Mouse (Mus musculus) hindbrain, embryonic 11.5 days (tissue): ENCODE measurements around the gene Tmem164. TPM values are rescaled to one million over a fixed set of nuclear protein-coding genes. Genes with fewer than 3 reads are reported as not detected.
"Not testable (repeated sequence)": the region's sequence is repeated elsewhere in the genome, so short reads cannot be mapped to it uniquely, and the experiment has no call there.

Experiments used
- ATAC-seq: fragments of 200-750 bp; cut with Nextera tagmentation; 2 replicates; pipeline ENCODE4 v1.8.0; 2017; ENCODE audit warnings: mild to moderate bottlenecking, moderate TSS enrichment, moderate library complexity; ENCODE audit not compliant: low FRiP score
- DNase-seq: peaks from one replicate; pipeline ENCODE4 v3.0.0-alpha.2; 2015; ENCODE audit warnings: low spot score
- H3K27ac ChIP-seq: fragments of 300-500 bp; sonication (generic); 2 replicates; pipeline ENCODE4 v1.5.1; 2014; ENCODE audit warnings: mild to moderate bottlenecking, low read depth, low read length
- H3K27me3 ChIP-seq: fragments of 300-500 bp; sonication (generic); 2 replicates; pipeline ENCODE4 v1.6.1; 2014; ENCODE audit warnings: mild to moderate bottlenecking, low read length, moderate library complexity, mixed read lengths; ENCODE audit not compliant: control insufficient read depth, insufficient read depth
- H3K36me3 ChIP-seq: fragments of 300-500 bp; sonication (generic); 2 replicates; pipeline ENCODE4 v1.6.1; 2014; ENCODE audit warnings: mild to moderate bottlenecking, low read length, moderate library complexity, mixed read lengths; ENCODE audit not compliant: control insufficient read depth, insufficient read depth
- H3K4me1 ChIP-seq: fragments of 300-500 bp; sonication (generic); replicated peaks from 2 replicates; pipeline ENCODE4 v1.6.1; 2014; ENCODE audit warnings: low read length, mixed read lengths; ENCODE audit not compliant: control insufficient read depth, insufficient read depth
- H3K4me2 ChIP-seq: fragments of 300-500 bp; sonication (generic); replicated peaks from 2 replicates; pipeline ENCODE4 v1.6.1; 2014; ENCODE audit warnings: mild to moderate bottlenecking, low read depth, low read length
- H3K4me3 ChIP-seq: fragments of 300-500 bp; sonication (generic); 2 replicates; pipeline ENCODE4 v1.5.1; 2014; ENCODE audit warnings: low read depth, low read length
- H3K9ac ChIP-seq: fragments of 300-500 bp; sonication (generic); 2 replicates; pipeline ENCODE4 v1.6.1; 2014; ENCODE audit warnings: low read depth, low read length
- H3K9me3 ChIP-seq: fragments of 300-500 bp; sonication (generic); 2 replicates; pipeline ENCODE4 v1.6.1; 2016; ENCODE audit warnings: low read length; ENCODE audit not compliant: control insufficient read depth
- WGBS: fragments of 180-500 bp; shearing (Covaris S2); extraction: QIAGEN DNeasy Blood & Tissue Kit; methylation state at CpG from one replicate; pipeline ENCODE4 v1.1.7; 2014; 5-methylcytosine and 5-hydroxymethylcytosine counted together
- polyA plus RNA-seq: library from polyadenylated mRNA; unstranded; fragments of >200 nt; fragmentation: Nextera tagmentation; extraction: Ambion mirVana; gene quantifications from 2 replicates; pipeline ENCODE4 v1.2.1, GENCODE M21; 2014

Gene Tmem164
- polyA plus RNA-seq = 24.2 and 26.2 TPM in 2 replicates

DNA sequence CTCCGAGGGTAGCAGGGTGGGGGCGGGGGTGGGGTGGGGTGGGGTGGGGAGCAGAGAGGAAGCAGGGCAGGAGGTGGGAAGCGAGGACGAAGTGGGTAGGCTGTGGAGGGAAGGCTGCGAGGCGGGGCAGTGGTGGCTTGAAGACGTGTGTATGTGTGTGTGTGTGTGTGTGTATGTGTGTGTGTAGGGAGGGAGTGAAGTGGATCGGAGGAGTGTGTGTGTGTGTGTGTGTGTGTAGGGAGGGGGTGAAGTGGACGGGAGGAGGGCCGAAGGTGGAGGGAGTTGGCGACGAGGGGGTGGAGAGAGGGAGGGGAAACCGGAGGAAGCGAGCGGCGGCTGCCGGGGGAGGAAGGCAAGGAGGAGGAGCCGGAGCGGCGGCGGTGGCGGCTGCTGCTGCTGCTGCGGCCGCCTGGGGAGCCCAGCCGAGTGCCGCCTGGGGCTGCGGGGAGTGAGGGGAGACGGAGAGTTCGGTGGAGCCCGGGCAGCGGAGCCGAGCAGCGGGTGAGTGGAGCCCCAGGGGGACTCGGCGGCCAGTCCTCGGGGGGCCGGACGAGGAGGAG is at the start of gene Tmem164:
Gene Tmem164, plus strand, starts transcription at position 351 of the 560 bp plus-strand sequence.
- Histone ChIP-seq H3K4me3 (peak within 1 kb of the TSS; percentile 59), H3K27me3 (peaks cover 4% of the 10 kb centered on the region; the same call in 1 of the 2 replicates), H3K9me3 (no peaks in the 10 kb centered on the region), H3K4me1 (0 out of 2 replicates have a peak, but pooled peaks cover 3% of the 10 kb centered on the region), H3K9ac (peak within 1 kb of the TSS; percentile 68), H3K4me2 (peak within 1 kb of the TSS; percentile 58), H3K27ac (peak within 1 kb of the TSS; percentile 87), H3K36me3 (no peaks in the 10 kb centered on the region)
- ATAC-seq (peak; percentile 87), DNase-seq (peak; percentile 76)
- 7% methylated on average over 10 of the region's 38 CpGs for WGBS

- H3K4me2 ChIP-seq, H3K4me1 ChIP-seq, H3K27me3 ChIP-seq, H3K27ac ChIP-seq, H3K9ac ChIP-seq, H3K9me3 ChIP-seq, H3K36me3 ChIP-seq, DNase-seq, H3K4me3 ChIP-seq: not testable (repeated sequence)
- 0 out of 2 replicates have a peak, but pooled peaks have one; percentile 19 for ATAC-seq
- 30% methylated on average over 6 of the region's 19 CpGs for WGBS
These were observed 48.2 kb upstream of the Tmem164 start for GRCm38 (mm10) chrX:142632990-142633389.

DNA sequence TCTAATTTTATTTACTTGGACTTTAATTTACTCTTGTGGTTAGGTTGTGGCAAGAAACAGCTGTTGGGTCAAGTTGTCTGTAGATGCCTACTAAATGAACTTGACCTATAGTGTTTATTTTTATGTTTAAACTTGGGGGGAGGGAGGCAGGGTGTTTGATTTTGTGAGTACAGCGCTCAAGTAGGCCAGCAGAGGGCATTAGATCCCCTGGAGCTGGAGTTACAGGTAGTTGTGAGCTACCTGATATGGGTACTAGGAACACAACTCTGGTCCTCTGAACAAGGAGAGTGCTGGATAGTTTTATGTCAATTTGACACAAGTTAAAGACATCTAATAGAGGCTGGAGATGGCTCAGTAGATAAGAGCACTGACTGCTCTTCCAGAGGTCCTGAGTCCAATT is 34.0 kb upstream of the Tmem164 start:
- Histone ChIP-seq H3K4me2 (no peak overlapping the region), H3K9ac (no peak overlapping the region), H3K27me3 (peaks cover 4% of the 10 kb centered on the region; the same call in 1 of the 2 replicates), H3K27ac (no peak overlapping the region), H3K36me3 (no peaks in the 10 kb centered on the region), H3K4me3 (no peak overlapping the region), H3K4me1 (no peaks in the 10 kb centered on the region), H3K9me3 (no peaks in the 10 kb centered on the region)
- DNase-seq (no peak), ATAC-seq (no peak)
- 63% methylated on average over 1 of the region's 1 CpGs for WGBS

GRCm38 (mm10) chrX:142650117-142650764 is 31.0 kb upstream of the Tmem164 start:
- 88% methylated on average over 6 of the region's 6 CpGs for WGBS

DNA sequence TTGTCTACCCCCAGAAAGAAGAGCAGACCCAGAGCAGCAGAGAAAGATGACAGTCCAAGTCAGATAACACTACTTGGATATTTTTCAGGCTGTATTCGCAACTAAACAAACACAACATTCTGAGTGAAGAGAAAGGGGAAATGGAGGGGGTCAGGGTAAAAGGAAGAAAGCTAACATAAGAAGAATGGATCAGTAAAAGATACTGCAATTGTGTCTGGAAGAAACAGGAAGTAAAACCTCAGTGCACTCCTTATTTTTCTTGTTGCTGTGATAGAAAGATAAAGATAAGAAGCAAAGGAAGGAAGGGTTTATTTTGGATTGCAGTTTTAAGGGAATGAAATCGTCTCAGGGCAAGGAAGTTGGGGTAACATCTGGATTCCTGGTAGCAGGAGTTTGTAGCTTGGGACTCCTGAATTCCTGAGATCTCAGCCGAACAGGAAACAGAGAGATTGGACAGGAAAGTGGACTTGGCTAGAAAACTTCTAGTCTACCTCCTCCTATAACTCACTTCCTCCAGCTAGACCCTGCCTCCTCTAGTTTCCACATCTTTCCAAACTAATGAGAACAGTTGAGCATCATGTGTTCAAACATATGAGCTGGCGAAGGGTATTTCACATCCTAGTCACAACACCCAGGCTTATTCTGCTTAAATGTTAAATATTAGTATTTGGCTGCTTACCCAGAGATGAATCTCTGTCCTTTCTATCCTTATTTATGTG is 16.3 kb upstream of the Tmem164 start:
- no peak for ATAC-seq
- Histone ChIP-seq H3K27me3 (peaks cover 2% of the 10 kb centered on the region; the same call in 1 of the 2 replicates), H3K4me2 (no peak overlapping the region), H3K4me3 (no peak overlapping the region), H3K36me3 (no peaks in the 10 kb centered on the region), H3K9ac (no peak overlapping the region), H3K27ac (no peak overlapping the region), H3K4me1 (no peaks in the 10 kb centered on the region), H3K9me3 (no peaks in the 10 kb centered on the region)
- 79% methylated on average over 4 of the region's 4 CpGs for WGBS
- DNase-seq = no peak

More at GRCm38 (mm10) chrX:142650117-142650764, 31.0 kb upstream of the Tmem164 start:
- DNase-seq (no peak), ATAC-seq (no peak)
- no peaks in the 10 kb centered on the region for H3K36me3 ChIP-seq
- H3K27me3 ChIP-seq = peaks cover 4% of the 10 kb centered on the region; the same call in 1 of the 2 replicates
- H3K4me1 ChIP-seq = no peaks in the 10 kb centered on the region
- no peak overlapping the region for H3K4me3 ChIP-seq
- no peak overlapping the region for H3K9ac ChIP-seq
- no peaks in the 10 kb centered on the region for H3K9me3 ChIP-seq
- H3K27ac ChIP-seq = no peak overlapping the region
- no peak overlapping the region for H3K4me2 ChIP-seq

DNA sequence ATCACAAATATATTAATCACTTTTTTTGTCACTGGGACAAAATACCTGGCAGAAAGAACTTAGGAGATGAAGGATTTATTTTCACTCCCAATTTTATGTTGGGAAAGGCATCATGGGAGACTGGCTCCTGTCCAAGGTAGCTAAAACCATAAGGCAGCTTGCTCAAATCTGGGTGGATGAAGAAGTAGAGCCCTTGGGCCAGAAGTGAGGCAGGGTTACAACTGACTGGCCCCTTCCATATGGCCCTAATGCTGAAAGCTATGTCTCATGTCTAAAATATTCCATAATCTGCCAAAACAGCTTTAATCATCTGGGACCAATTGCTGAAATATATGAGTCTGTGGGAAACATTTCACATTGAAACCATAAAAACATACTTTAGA is 15.8 kb upstream of the Tmem164 start:
- ATAC-seq (no peak), DNase-seq (no peak)
- Histone ChIP-seq H3K4me1 (no peaks in the 10 kb centered on the region), H3K36me3 (no peaks in the 10 kb centered on the region), H3K4me2 (no peak overlapping the region), H3K4me3 (no peak overlapping the region), H3K9me3 (no peaks in the 10 kb centered on the region), H3K27me3 (peaks cover 2% of the 10 kb centered on the region; the same call in 1 of the 2 replicates), H3K27ac (no peak overlapping the region), H3K9ac (no peak overlapping the region)

GRCm38 (mm10) chrX:142669312-142670091 is 11.7 kb upstream of the Tmem164 start:
- no peak overlapping the region for H3K4me2 ChIP-seq
- H3K36me3 ChIP-seq = no peaks in the 10 kb centered on the region
- no peaks in the 10 kb centered on the region for H3K4me1 ChIP-seq
- no peak overlapping the region for H3K9ac ChIP-seq
- no peak for DNase-seq
- no peak for ATAC-seq
- H3K27ac ChIP-seq = no peak overlapping the region
- peaks cover 2% of the 10 kb centered on the region; the same call in 1 of the 2 replicates for H3K27me3 ChIP-seq
- H3K4me3 ChIP-seq = no peak overlapping the region
- 62% methylated on average over 9 of the region's 9 CpGs for WGBS
- H3K9me3 ChIP-seq = no peaks in the 10 kb centered on the region

DNA sequence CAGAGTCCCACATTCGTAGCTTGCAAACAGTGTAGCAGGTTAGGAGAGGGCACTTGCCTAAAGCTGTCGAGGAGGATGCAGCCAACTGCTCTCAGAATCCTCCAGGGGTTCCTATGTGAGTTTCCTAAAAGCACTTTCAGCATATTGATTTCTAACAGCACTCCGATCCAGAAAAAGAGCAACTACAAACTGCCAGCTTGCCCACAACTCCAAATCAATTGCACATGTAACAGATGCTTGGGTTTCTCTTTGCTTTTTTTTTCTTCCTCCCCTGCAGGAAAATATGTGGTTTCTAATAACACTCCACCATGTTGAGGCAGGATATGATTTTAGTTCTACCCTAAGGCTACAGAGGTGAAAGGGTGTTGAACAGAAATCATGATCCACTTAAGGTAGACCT is 11.1 kb upstream of the Tmem164 start:
- Histone ChIP-seq H3K9me3 (no peaks in the 10 kb centered on the region), H3K36me3 (no peaks in the 10 kb centered on the region), H3K9ac (no peak overlapping the region), H3K4me1 (no peaks in the 10 kb centered on the region), H3K4me2 (no peak overlapping the region), H3K27me3 (no peaks in the 10 kb centered on the region), H3K4me3 (no peak overlapping the region), H3K27ac (no peak overlapping the region)
- 63% methylated on average over 3 of the region's 3 CpGs for WGBS
- ATAC-seq = no peak
- no peak for DNase-seq
